Mouse (Mus musculus): Measurements from ENCODE around the gene Dok1. TPM values are rescaled to one million over a fixed set of nuclear protein-coding genes. Genes with fewer than 3 reads are reported as not detected.

The Dok1 gene
- polyA plus RNA-seq, 1 experiment from 2014 or later: 10.9 TPM

DNA sequence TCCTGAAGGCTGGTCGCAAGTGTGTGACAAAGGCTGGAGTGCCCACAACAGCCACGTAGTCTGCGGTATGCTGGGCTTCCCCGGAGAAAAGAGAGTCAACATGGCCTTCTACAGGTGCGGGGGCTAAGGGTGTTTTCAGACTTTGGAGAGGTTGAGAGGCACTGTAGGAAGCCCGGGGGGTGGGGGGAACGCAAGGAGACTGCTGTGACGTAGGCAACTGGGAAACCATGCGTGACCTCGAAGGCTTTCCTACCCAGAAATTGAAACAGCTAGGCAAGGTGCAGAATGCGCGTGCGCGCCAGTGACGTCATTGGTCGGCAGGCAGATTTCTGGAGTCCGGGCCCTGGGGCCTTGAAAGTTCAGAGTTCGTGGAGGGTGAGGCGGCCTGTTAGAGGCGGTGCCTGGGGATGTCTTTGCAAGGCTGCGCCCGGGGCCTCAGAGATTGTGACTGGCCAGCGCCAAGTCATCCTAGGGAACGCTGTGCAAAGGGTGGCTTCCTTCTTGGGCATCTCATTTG, 5.3 kb upstream of the Dok1 start:
- H3K4me3 ChIP-seq: peak overlapping the region; percentile 40
- 9% methylated on average over 24 of the region's 24 CpGs for WGBS
- peak; percentile 92 for DNase-seq (ENCODE audit: extremely low spot score, low spot score)

DNA sequence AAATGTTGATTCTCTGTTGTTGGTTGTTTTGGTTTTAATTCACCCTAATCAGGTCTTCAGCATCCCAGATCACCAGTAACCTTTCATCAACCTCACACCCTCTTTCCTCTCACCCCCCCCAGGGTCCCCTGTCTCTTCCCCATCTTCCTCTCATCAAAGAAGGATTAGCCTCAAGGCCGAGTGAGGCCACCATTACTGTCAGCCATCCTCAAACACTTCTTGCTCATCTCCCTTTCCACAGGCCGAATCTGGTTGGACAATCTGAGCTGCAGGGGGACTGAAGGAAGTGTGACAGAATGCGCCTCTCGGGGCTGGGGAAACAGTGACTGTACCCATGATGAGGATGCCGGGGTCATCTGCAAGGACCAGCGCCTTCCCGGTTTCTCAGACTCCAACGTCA, 3.9 kb upstream of the Dok1 start:
- 83% methylated on average over 8 of the region's 8 CpGs for WGBS

More for the DNA sequence above, 5.3 kb upstream of the Dok1 start:
- Histone ChIP-seq H3K27ac (peak overlapping the region; percentile 67), H3K9me3 (no peaks in the 10 kb centered on the region), H3K27me3 (ENCODE audit: poor library complexity, severe bottlenecking) (peaks cover 53% of the 10 kb centered on the region), H3K36me3 (replicated peaks) (no peaks in the 10 kb centered on the region), H3K4me1 (peaks cover 37% of the 10 kb centered on the region)

DNA sequence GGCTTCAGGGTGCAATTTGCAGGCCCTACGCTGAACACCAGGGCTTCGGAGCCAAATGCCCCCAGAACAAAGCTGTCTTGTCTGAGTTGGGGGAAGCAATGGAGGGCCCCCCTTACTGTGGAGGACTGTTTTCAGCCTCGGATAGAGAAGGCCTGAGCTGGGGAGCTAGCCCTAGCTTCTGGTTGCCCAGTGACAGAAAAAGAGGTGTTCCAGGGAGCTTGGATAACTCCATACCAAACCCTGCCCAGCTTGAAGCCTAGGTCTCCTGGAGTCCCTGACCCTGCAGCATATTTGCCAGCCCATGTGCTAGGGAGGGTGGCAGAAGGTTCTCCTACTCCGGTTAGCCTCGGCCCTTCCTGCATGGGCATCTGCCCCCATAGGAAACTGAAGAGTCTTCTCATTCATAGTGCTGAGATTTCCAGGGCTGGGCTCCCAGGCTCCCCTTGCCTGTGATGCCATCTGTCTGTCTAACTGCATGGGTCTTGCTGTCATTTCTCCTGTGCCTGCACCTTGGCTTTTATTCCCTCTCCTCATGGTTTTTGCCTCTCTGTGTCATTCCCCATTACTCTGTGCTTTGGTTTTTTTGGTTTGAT, 1.3 kb upstream of the Dok1 start:
- H3K27me3 ChIP-seq (ENCODE audit: poor library complexity, severe bottlenecking): peaks cover 86% of the 10 kb centered on the region

More for the DNA sequence above, 3.9 kb upstream of the Dok1 start:
- Histone ChIP-seq H3K27me3 (ENCODE audit: poor library complexity, severe bottlenecking) (peaks cover 65% of the 10 kb centered on the region), H3K4me1 (peaks cover 46% of the 10 kb centered on the region), H3K4me3 (no peak overlapping the region), H3K9me3 (no peaks in the 10 kb centered on the region), H3K27ac (no peak overlapping the region), H3K36me3 (replicated peaks) (no peaks in the 10 kb centered on the region)
- no peak for DNase-seq (ENCODE audit: extremely low spot score, low spot score)

DNA sequence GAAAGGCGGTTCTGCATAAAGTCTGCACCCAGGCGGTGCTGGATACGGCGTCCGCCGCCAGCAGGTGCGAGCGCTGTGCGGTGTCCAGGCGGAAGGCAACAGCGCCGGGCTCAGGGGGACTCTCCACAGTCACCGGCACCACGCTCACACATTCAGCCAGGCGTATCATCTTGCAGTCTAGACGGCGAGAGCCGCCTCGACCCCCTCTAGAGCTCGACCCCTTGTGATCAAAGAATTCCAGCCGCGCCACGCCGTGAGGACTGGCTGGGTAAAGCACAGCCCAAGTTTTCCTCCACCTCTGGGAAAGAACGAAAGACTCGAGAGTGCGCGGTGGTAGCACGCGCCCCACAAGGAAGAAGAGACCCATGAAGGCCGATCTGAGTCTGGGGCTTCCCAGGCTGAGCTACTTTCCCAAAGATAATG, 491 bp downstream of the Dok1 start:
- DNase-seq (ENCODE audit: extremely low spot score, low spot score): peak; percentile 70
- Histone ChIP-seq H3K27me3 (ENCODE audit: poor library complexity, severe bottlenecking) (peaks cover 98% of the 10 kb centered on the region), H3K27ac (peak overlapping the region; percentile 86), H3K36me3 (replicated peaks) (peaks cover 3% of the 10 kb centered on the region; the same call in 1 of the 2 replicates), H3K4me3 (peak overlapping the region; percentile 68), H3K4me1 (peaks cover 69% of the 10 kb centered on the region), H3K9me3 (no peaks in the 10 kb centered on the region)
- WGBS: under 1% methylated on average over 31 of the region's 31 CpGs

More for the DNA sequence above, 1.3 kb upstream of the Dok1 start:
- Histone ChIP-seq H3K27ac (peak overlapping the region; percentile 86), H3K36me3 (replicated peaks) (peaks cover 3% of the 10 kb centered on the region; the same call in 1 of the 2 replicates), H3K4me1 (peaks cover 70% of the 10 kb centered on the region), H3K4me3 (peak overlapping the region; percentile 68), H3K9me3 (no peaks in the 10 kb centered on the region)
- DNase-seq (ENCODE audit: extremely low spot score, low spot score): no peak
- 22% methylated on average over 5 of the region's 5 CpGs for WGBS

DNA sequence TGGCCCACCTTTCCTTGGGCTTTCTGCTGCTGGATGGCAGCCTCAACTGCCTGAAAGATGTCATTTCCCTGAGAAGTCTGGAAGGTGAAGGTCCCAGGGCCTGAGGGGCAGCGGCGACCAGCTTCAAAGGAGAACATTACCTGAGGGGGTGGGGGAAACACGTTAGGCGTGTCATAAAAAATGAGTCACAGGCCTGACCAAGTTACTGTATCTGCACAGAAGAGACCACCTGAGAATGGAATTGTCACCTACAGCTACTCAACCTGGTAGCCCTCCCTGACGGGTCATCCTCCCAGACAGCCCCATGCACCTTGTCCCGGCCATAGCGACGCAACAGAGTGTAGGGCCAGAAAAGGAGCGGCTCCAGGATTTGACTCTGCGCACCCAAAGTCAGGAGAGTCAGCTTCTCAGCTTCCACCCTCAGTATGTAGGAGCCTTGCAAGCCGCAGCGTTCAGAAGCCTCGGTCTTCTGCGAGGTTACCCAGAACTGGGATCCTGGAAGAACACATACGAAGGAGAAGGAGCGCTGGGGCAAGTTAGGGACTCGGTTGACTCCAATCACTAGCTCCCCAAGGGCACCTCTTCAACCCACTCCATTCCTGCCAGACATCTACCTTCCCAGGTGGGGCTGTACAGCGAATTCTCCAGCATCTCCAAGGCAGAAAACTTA, 1.2 kb downstream of the Dok1 start:
- Histone ChIP-seq H3K4me3 (peak overlapping the region; percentile 68), H3K27me3 (ENCODE audit: poor library complexity, severe bottlenecking) (peaks cover 98% of the 10 kb centered on the region), H3K4me1 (peaks cover 73% of the 10 kb centered on the region), H3K36me3 (replicated peaks) (peaks cover 3% of the 10 kb centered on the region; the same call in 1 of the 2 replicates), H3K9me3 (no peaks in the 10 kb centered on the region), H3K27ac (no peak overlapping the region)
- 12% methylated on average over 18 of the region's 18 CpGs for WGBS
- DNase-seq (ENCODE audit: extremely low spot score, low spot score): no peak

DNA sequence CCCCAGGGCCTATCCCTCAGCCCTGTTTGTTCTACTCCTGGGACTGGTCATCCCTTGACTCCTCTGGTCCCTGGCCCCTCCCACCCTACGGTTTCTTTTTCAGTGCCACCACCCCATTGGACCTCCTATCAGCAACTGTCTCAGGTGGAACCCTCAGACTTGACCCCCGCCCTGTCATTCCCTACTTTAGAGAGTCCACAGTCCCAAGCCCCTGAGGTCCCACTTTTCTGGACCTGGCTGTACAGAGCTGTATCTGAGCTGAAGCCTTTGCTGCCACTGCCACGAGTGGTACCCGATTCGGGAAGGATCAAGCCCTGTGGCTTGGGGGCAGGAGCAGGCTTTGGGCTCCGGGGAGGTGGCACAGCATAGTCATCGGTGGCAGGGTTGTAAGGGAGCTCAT, 2.2 kb downstream of the Dok1 start:
- no peak for DNase-seq (ENCODE audit: extremely low spot score, low spot score)
- WGBS: 53% methylated on average over 7 of the region's 7 CpGs
- H3K4me1 ChIP-seq: peaks cover 73% of the 10 kb centered on the region
- H3K36me3 ChIP-seq (replicated peaks): peaks cover 3% of the 10 kb centered on the region; the same call in 1 of the 2 replicates
- H3K27ac ChIP-seq: no peak overlapping the region
- no peak overlapping the region for H3K4me3 ChIP-seq
- peaks cover 91% of the 10 kb centered on the region for H3K27me3 ChIP-seq (ENCODE audit: poor library complexity, severe bottlenecking)
- H3K9me3 ChIP-seq: no peaks in the 10 kb centered on the region

GRCm38 (mm10) chr6:83029777-83030176, 3.5 kb downstream of the Dok1 start:
- Histone ChIP-seq H3K36me3 (replicated peaks) (peaks cover 3% of the 10 kb centered on the region; the same call in 1 of the 2 replicates), H3K4me1 (peaks cover 63% of the 10 kb centered on the region), H3K27ac (no peak overlapping the region), H3K27me3 (ENCODE audit: poor library complexity, severe bottlenecking) (peaks cover 78% of the 10 kb centered on the region), H3K4me3 (no peak overlapping the region), H3K9me3 (no peaks in the 10 kb centered on the region)
- no peak for DNase-seq (ENCODE audit: extremely low spot score, low spot score)
- 11% methylated on average over 10 of the region's 10 CpGs for WGBS

DNA sequence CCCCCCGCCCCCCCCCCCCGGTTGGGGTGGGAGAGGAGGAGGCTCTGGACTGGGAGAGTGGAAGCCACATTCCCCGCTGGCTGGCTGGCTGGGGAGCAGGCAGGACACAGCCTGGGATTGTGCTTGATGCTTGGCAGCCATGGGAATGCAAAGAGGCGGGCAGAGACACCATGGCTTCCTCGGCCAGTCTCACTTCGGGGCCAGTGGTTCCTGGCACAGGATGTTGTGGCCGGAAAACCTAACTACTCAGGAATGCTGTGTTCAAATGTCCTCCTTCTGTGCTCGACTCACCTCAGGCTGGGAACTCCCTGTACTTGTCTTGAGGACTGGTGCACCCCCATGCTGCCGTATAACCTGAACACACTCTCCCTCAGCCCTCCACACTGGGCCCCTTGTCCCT, 5.6 kb downstream of the Dok1 start:
- DNase-seq (ENCODE audit: extremely low spot score, low spot score): no peak
- WGBS: 58% methylated on average over 7 of the region's 9 CpGs
- H3K9me3 ChIP-seq: no peaks in the 10 kb centered on the region
- H3K27me3 ChIP-seq (ENCODE audit: poor library complexity, severe bottlenecking): peaks cover 58% of the 10 kb centered on the region
- H3K36me3 ChIP-seq (replicated peaks): peaks cover 3% of the 10 kb centered on the region; the same call in 1 of the 2 replicates
- no peak overlapping the region for H3K4me3 ChIP-seq
- no peak overlapping the region for H3K27ac ChIP-seq
- peaks cover 44% of the 10 kb centered on the region for H3K4me1 ChIP-seq

DNA sequence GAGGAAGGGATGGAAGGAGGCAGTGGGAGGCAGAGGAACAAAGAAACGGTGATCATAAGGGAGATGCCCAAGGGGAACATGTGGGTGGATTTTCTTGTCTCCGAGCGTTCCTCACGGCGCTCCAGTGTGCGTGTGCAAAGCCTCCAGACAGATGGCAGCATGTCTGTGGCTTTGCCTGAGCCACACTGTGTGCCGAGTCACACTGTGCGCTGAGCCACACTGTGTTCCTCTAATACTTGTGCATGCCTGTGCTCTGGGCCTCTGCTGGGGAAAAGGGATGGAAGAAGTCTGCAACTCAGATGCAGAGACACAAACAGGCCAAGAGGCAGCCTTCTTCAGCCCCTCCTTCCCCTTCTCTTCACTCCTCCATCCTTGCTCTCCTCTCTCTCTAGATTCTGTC, 6.0 kb downstream of the Dok1 start:
- no peaks in the 10 kb centered on the region for H3K9me3 ChIP-seq
- DNase-seq (ENCODE audit: extremely low spot score, low spot score): no peak
- peaks cover 3% of the 10 kb centered on the region; the same call in 1 of the 2 replicates for H3K36me3 ChIP-seq (replicated peaks)
- no peak overlapping the region for H3K4me3 ChIP-seq
- 80% methylated on average over 8 of the region's 8 CpGs for WGBS
- H3K4me1 ChIP-seq: peaks cover 39% of the 10 kb centered on the region
- H3K27ac ChIP-seq: no peak overlapping the region
- H3K27me3 ChIP-seq (ENCODE audit: poor library complexity, severe bottlenecking): peaks cover 54% of the 10 kb centered on the region

DNA sequence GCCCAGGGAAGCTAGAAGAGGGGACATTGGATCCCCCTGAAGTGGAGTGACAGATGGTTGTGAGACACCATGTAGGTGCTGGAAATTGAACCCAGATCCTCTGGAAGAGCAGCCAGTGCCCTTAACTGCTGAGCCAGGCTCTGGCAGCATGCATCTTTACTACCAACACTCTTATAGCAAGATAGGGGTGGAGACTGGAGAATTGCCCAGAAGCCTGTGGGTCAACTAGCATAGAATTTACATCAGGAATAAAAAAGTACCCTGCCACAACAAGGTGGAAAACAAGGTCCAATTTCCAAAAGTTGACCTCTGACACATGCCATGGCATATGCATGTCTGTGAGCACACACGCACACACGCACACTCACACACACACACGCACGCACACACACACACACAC, 8.1 kb downstream of the Dok1 start:
- Histone ChIP-seq H3K27me3 (ENCODE audit: poor library complexity, severe bottlenecking) (peaks cover 34% of the 10 kb centered on the region), H3K27ac (no peak overlapping the region), H3K4me3 (no peak overlapping the region), H3K4me1 (peaks cover 21% of the 10 kb centered on the region), H3K36me3 (replicated peaks) (no peaks in the 10 kb centered on the region), H3K9me3 (no peaks in the 10 kb centered on the region)
- WGBS: 96% methylated on average over 4 of the region's 4 CpGs
- no peak for DNase-seq (ENCODE audit: extremely low spot score, low spot score)

DNA sequence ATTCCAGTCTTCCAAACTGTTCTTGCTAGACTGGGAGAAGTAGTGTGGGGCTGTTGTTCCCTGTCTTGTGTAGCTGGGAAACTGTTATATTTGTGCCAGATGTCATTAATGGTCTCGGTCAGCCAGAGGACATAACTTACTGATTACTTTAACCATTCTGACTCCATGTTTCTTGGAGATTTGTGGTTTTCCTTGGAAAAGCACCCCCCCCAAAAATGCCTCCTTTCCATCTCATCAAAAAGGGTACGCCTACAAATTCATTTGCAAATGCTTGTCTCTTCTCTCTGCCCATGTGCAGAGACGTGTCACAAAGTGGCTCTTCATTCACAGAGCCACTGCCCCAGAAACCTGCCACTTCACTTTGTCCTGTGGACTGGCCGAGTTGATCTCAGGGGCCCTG, 8.8 kb downstream of the Dok1 start:
- no peak overlapping the region for H3K4me3 ChIP-seq
- 75% methylated on average over 4 of the region's 4 CpGs for WGBS
- no peaks in the 10 kb centered on the region for H3K36me3 ChIP-seq (replicated peaks)
- DNase-seq (ENCODE audit: extremely low spot score, low spot score): no peak
- peaks cover 26% of the 10 kb centered on the region for H3K27me3 ChIP-seq (ENCODE audit: poor library complexity, severe bottlenecking)
- H3K27ac ChIP-seq: no peak overlapping the region
- H3K9me3 ChIP-seq: no peaks in the 10 kb centered on the region
- H3K4me1 ChIP-seq: peaks cover 13% of the 10 kb centered on the region

DNA sequence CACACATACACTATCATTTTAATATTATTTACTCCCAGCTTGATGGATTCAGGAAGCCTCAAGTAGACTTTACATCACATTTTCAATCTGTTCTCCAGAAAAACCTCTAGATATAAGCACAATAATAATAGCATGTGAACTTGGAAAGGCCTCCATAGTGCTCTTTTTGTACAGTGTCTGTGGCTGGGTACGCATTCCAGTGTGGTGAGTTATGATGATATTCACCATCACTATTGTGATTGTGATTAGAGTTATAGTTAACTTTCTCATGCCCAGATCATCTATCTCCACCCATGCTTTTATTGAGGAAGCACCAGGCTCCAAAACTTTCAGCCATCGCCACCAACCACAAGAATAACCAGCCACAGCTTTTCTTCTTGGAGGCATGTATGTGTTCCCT, 9.5 kb downstream of the Dok1 start:
- WGBS: 92% methylated on average over 2 of the region's 2 CpGs
- DNase-seq (ENCODE audit: extremely low spot score, low spot score): no peak
- H3K9me3 ChIP-seq: no peaks in the 10 kb centered on the region
- H3K4me3 ChIP-seq: no peak overlapping the region
- H3K36me3 ChIP-seq (replicated peaks): no peaks in the 10 kb centered on the region
- H3K4me1 ChIP-seq: peaks cover 7% of the 10 kb centered on the region
- peaks cover 19% of the 10 kb centered on the region for H3K27me3 ChIP-seq (ENCODE audit: poor library complexity, severe bottlenecking)
- H3K27ac ChIP-seq: no peak overlapping the region

DNA sequence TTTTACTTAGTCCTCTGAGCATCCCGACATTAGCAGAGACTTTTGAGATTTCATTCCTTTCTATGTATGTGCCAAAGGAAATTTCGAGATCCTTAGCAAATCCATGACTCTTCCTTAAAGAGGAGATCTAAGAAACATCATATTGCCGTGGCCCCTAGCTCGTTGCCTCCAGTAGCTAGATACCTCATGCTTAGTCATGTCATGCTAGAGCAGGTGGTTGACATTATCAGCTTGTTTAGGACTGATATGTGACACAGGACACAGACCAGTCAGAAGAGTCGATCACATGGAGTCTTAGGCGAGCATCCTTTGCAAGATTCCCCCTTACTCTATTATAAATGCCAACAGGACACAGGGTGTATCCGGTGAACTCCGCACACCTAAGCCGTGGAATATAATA, 10.3 kb downstream of the Dok1 start:
- no peaks in the 10 kb centered on the region for H3K36me3 ChIP-seq (replicated peaks)
- H3K27me3 ChIP-seq (ENCODE audit: poor library complexity, severe bottlenecking): peaks cover 11% of the 10 kb centered on the region
- H3K4me1 ChIP-seq: peaks cover 6% of the 10 kb centered on the region
- H3K9me3 ChIP-seq: no peaks in the 10 kb centered on the region
- no peak overlapping the region for H3K4me3 ChIP-seq
- 86% methylated on average over 9 of the region's 9 CpGs for WGBS
- DNase-seq (ENCODE audit: extremely low spot score, low spot score): no peak
- no peak overlapping the region for H3K27ac ChIP-seq
